Mouse (Mus musculus) limb, embryonic 10.5 days (tissue): ENCODE results near the gene H2afv. TPM values are rescaled to one million over a fixed set of nuclear protein-coding genes. Genes with fewer than 3 reads are reported as not detected.
A peak's percentile ranks its signal among the peaks of the same experiment; 100 is the strongest.
"Not testable (repeated sequence)": the region's sequence is repeated elsewhere in the genome, so short reads cannot be mapped to it uniquely, and the experiment has no call there.

Experiments
- DNase-seq: peaks from one replicate; pipeline ENCODE4 v3.0.0-alpha.2; 2017; ENCODE audit warnings: low spot score
- H3K27ac ChIP-seq: fragments of 300-500 bp; sonication (generic); 2 replicates; pipeline ENCODE4 v1.5.1; 2016; ENCODE audit warnings: mild to moderate bottlenecking
- H3K27me3 ChIP-seq: fragments of 300-500 bp; sonication (generic); 2 replicates; pipeline ENCODE4 v1.6.1; 2016; ENCODE audit warnings: low read depth, mild to moderate bottlenecking; ENCODE audit not compliant: poor library complexity, severe bottlenecking
- H3K36me3 ChIP-seq: fragments of 300-500 bp; sonication (generic); 2 replicates; pipeline ENCODE4 v1.6.1; 2016; ENCODE audit warnings: mild to moderate bottlenecking, moderate library complexity
- H3K4me1 ChIP-seq: fragments of 300-500 bp; sonication (generic); 2 replicates; pipeline ENCODE4 v1.6.1; 2016
- H3K4me3 ChIP-seq: fragments of 300-500 bp; sonication (generic); 2 replicates; pipeline ENCODE4 v1.5.1; 2016; ENCODE audit warnings: mild to moderate bottlenecking, moderate library complexity
- H3K9me3 ChIP-seq: fragments of 300-500 bp; sonication (generic); replicated peaks from 2 replicates; pipeline ENCODE4 v1.6.1; 2016; ENCODE audit warnings: mild to moderate bottlenecking
- WGBS: fragments of 180-500 bp; shearing (Covaris S2); methylation state at CpG from one replicate; pipeline ENCODE4 v1.1.7; 2016; 5-methylcytosine and 5-hydroxymethylcytosine counted together
- polyA plus RNA-seq: library from polyadenylated mRNA; unstranded; fragments of >200 nt; fragmentation: Nextera tagmentation; extraction: Ambion mirVana; gene quantifications from 2 replicates; pipeline ENCODE4 v1.2.1, GENCODE M21; 2016

The H2afv gene
- polyA plus RNA-seq, 1 experiment from 2014 or later: 781 TPM

DNA sequence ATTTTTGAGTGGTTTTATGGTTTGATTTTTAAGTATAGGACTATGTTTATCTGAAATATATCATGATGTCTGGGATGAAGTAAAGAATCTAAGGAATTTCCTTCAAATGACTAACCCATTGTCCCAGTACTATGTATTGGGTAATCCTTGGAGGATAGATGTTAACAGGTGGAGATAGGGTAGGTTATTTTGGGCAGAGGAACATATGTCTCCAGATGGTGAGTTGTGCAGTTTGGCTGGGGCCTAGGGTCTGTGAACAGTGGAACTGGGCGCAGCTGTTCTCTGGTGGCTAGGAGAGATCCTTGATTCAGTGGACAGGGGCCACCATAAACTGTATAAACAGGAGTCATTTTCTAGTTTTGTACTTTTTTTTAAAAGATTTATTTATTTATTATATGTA, 33.1 kb upstream of the H2afv start:
- H3K36me3 ChIP-seq: peaks cover 15% of the 10 kb centered on the region
- H3K27ac ChIP-seq: no peak overlapping the region
- peaks cover 21% of the 10 kb centered on the region for H3K4me1 ChIP-seq
- no peaks in the 10 kb centered on the region for H3K27me3 ChIP-seq
- H3K9me3 ChIP-seq: no peaks in the 10 kb centered on the region
- DNase-seq: no peak
- no peak overlapping the region for H3K4me3 ChIP-seq
- 94% methylated on average over 1 of the region's 1 CpGs for WGBS

DNA sequence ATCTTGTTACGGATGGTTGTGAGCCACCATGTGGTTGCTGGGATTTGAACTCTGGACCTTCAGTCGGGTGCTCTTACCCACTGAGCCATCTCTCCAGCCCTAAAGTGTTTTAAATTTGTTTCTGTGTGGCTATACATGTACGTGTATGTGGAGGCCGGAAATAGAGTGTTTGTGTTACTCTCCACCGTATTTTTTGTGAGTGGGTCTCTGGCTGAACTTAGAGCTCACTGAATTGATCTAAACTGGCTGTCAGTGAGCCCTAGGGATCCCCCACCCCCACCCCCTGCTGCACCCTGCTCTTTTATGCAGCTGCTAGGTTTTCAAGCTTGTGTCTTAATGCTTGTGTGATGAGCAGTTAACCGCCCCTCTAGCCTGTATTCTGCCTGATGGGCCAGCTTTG, 32.6 kb upstream of the H2afv start:
- no peak for DNase-seq
- no peaks in the 10 kb centered on the region for H3K9me3 ChIP-seq
- H3K27me3 ChIP-seq: no peaks in the 10 kb centered on the region
- WGBS: 81% methylated on average over 6 of the region's 6 CpGs
- peaks cover 15% of the 10 kb centered on the region for H3K36me3 ChIP-seq
- H3K4me1 ChIP-seq: peaks cover 26% of the 10 kb centered on the region
- no peak overlapping the region for H3K4me3 ChIP-seq
- no peak overlapping the region for H3K27ac ChIP-seq

DNA sequence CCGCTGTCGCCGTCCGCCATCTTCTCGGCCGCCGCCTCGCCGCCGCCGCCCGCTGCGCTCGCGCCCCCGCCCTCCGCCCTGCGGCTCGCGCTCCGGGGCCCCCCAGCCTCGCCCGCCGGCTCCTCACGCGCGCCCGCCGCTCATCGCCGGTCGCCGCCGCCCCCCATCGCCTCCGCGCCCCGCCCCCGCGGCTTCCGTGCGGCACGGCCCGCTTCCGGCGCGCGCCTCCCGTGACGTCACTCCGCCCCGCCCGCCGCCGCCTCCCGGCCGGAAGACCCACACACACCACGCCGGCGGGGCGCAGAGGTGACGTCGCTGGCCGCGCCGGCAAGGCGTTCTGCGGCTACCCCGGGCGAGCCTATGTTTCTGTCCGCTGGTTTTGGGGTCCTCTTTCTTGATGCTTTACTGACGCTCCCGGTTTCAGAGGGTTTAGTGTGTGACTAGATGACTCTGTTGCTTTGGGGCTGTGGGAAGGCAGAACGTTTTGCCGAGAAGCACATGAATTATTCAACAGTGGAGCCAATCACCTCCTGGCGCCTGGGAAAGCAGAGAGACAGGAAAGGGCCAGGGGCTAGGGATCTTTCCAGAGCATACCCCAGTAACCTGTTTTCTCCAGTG, 31.7 kb upstream of the H2afv start, which contains the start of gene Purb:
Gene Purb (minus strand): TSS at position 51 of the 618 bp plus-strand sequence.
- Histone ChIP-seq H3K36me3 (peaks cover 22% of the 10 kb centered on the region), H3K4me3 (peak within 1 kb of the TSS; percentile 98), H3K27ac (peak within 1 kb of the TSS; percentile 95), H3K27me3 (no peaks in the 10 kb centered on the region), H3K9me3 (no peaks in the 10 kb centered on the region), H3K4me1 (peaks cover 35% of the 10 kb centered on the region)
- WGBS: 10% methylated on average over 76 of the region's 76 CpGs
- DNase-seq: peak; percentile 95

DNA sequence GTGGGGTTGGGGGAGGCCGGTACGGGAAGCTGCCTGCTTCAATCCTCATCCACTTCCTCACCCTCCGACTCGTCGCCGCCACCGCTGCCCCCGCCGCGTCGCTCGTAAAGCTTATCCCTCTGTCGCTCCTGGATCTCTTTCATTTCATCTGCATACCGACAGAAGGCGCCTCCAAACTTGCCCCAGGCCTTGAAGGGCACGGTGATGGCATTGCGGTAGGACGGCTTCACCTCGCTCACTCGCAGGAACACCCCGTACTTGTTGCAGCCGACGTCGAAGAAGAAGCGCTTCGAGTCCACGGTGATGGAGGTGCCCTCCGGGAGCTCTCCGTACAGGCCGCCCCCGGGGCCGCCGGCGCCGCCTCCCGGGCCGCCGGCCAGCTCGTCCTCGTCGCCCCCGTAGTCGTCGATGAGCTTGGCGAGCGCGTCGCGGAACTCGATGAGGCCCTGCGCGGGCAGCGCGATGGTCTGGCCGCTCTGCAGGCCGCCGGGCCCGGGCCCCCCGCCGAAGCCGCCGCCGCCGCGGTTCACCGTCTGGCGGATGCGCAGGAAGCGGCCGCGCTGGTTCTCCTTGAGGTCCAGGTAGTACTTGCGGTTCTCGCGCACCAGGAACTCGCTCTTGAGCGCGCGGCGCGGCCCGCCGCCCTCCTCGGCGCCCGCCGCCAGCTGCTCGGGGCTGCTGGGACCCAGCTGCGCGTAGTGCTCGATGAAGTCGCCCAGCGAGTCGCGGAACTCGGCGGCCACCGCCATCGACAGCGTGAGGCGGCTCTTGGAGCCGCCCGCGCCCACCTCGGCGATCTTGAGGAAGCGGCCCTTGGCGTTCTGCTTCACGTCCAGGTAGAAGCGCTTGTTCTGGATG, 30.9 kb upstream of the H2afv start:
- H3K4me1 ChIP-seq: peaks cover 43% of the 10 kb centered on the region
- WGBS: under 1% methylated on average over 109 of the region's 109 CpGs
- peaks cover 31% of the 10 kb centered on the region for H3K36me3 ChIP-seq
- peak overlapping the region; percentile 98 for H3K4me3 ChIP-seq
- H3K9me3 ChIP-seq: no peaks in the 10 kb centered on the region
- H3K27ac ChIP-seq: peak overlapping the region; percentile 95
- DNase-seq: peak; percentile 70
- no peaks in the 10 kb centered on the region for H3K27me3 ChIP-seq

DNA sequence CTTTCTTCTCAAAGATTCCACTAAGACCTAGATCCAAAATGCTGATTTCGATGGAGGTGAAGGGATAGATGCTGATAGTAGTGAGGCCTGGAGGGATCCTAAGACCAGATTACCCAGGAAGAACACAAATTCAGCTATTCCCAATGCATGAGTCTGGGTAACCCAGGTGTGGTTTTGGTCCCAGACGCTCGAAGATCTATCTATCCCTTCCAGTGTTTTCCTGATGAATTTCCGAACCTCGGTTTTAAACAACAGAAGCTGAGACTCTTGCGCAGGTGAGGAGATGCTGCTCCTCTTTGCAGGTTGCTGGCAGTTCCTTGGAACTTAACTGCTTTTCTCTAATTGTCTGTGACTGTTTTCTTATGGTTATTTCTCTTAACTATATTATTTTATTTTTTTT, 30.1 kb upstream of the H2afv start:
- H3K4me1 ChIP-seq: peaks cover 48% of the 10 kb centered on the region
- 37% methylated on average over 6 of the region's 6 CpGs for WGBS

DNA sequence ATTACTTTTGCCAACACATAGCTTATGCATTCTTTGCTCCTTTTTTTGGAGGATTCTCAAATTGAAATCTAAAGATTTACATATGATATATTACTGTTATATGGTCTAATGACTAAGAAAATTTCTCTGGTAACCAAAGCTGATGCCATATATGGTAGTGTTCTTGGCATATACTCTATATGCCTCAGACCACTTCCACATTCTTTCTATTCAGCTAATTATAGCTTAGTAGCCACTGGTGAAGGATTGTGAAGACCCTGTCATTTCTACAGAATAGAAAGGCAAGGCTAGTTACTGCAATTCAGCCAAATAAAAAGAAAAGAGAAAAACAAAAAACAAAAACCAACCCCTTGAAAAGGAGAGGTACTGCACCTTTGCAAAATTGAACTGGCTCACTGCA, 27.8 kb upstream of the H2afv start:
- Histone ChIP-seq H3K4me1 (peaks cover 48% of the 10 kb centered on the region), H3K27ac (no peak overlapping the region), H3K9me3 (no peaks in the 10 kb centered on the region), H3K36me3 (peaks cover 55% of the 10 kb centered on the region), H3K27me3 (no peaks in the 10 kb centered on the region), H3K4me3 (peak overlapping the region; percentile 98)
- DNase-seq: no peak

More for the DNA sequence above, 30.1 kb upstream of the H2afv start:
- no peaks in the 10 kb centered on the region for H3K27me3 ChIP-seq
- peaks cover 34% of the 10 kb centered on the region for H3K36me3 ChIP-seq
- no peak for DNase-seq
- H3K27ac ChIP-seq: peak overlapping the region; percentile 95; the same call in 1 of the 2 replicates
- peak overlapping the region; percentile 98 for H3K4me3 ChIP-seq
- H3K9me3 ChIP-seq: no peaks in the 10 kb centered on the region

DNA sequence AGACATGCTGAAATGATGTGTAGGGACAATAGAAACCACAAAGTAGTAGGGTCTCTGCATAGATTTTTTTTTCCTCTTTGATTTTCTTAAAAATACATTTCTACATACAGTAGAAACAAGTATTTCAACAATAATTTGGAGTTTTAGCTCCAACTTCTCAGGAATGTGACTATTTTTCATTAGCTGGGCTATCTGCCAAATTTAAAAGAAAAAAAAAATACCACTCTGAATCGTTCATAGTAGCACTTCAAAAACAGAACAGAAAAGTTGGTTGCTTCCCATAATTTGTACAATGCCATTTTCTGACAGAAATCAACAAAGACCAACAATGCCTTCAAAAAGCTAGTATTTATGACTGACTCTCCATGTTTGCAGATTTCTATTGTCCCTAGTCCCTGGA, 27.2 kb upstream of the H2afv start:
- H3K27me3 ChIP-seq: no peaks in the 10 kb centered on the region
- peak overlapping the region; percentile 98 for H3K4me3 ChIP-seq
- DNase-seq: no peak
- peaks cover 61% of the 10 kb centered on the region for H3K36me3 ChIP-seq
- no peak overlapping the region for H3K27ac ChIP-seq
- WGBS: 94% methylated on average over 1 of the region's 1 CpGs
- peaks cover 48% of the 10 kb centered on the region for H3K4me1 ChIP-seq
- no peaks in the 10 kb centered on the region for H3K9me3 ChIP-seq

DNA sequence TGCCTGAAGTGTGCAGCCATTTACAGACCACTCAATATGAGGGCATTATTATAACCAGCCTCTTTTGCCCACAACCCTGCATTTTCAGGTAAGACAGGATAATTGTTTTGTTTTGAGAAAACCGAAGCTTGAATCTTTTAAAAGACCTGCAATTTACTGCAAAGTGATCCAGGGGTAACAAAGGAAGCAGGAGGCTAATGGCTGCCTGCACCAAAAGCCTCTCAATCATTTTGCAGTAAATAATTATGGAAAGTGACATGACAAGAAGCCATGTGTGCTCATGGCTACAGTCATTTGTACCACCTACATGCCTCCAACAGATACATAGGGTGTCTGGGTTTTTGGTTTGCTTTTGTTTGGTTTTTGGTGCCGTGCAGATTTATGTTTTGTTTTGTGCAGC, 26.8 kb upstream of the H2afv start:
- peak overlapping the region; percentile 98 for H3K4me3 ChIP-seq
- H3K36me3 ChIP-seq: peaks cover 65% of the 10 kb centered on the region
- peak; percentile 24 for DNase-seq
- H3K27me3 ChIP-seq: no peaks in the 10 kb centered on the region
- H3K9me3 ChIP-seq: no peaks in the 10 kb centered on the region
- peaks cover 48% of the 10 kb centered on the region for H3K4me1 ChIP-seq
- H3K27ac ChIP-seq: no peak overlapping the region
- WGBS: 89% methylated on average over 2 of the region's 2 CpGs

DNA sequence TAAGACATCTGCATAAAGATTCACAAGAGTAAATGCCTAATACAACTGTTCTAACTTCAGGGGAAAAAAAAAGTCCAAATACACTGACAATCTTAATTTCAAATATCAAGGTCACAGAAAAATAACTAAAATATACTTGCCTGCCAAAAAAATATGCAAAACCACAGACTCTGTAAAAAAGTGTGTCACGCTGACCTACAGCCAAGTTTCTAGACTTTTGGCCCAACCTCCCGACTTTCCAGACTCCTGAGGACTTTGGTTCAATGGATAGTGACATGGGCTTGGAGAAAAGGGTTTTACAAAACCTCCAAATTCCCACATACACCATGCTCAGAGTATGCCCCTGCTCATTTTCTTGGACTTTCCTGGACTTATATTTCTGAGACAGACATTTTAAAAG, 24.3 kb upstream of the H2afv start:
- no peaks in the 10 kb centered on the region for H3K9me3 ChIP-seq
- no peak overlapping the region for H3K4me3 ChIP-seq
- peaks cover 67% of the 10 kb centered on the region for H3K36me3 ChIP-seq
- WGBS: 95% methylated on average over 2 of the region's 2 CpGs
- no peaks in the 10 kb centered on the region for H3K27me3 ChIP-seq
- no peak overlapping the region for H3K27ac ChIP-seq
- H3K4me1 ChIP-seq: peaks cover 38% of the 10 kb centered on the region
- no peak for DNase-seq

DNA sequence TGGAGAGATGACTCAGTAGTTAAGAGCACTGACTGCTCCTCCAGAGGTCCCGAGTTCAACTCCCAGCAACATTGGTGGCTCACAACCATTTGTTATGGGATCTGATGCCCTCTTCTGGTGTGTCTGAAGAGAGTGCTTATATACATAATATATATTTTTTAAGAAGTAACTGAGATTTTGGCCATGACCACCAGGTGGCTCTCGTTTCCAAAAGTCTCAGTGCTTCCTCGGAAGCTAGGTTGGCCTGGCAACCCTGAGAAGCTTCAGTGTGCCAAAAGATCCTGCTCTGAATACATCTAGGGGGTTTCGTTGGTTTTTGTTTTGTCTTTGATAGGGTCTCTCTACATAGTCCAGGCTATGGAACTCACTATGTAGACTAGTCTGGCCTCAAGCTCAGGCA, 20.9 kb upstream of the H2afv start:
- no peaks in the 10 kb centered on the region for H3K27me3 ChIP-seq
- no peak overlapping the region for H3K27ac ChIP-seq
- WGBS: 44% methylated on average over 4 of the region's 4 CpGs
- peak; percentile 53 for DNase-seq
- peaks cover 4% of the 10 kb centered on the region for H3K4me1 ChIP-seq
- no peaks in the 10 kb centered on the region for H3K9me3 ChIP-seq
- H3K36me3 ChIP-seq: peaks cover 49% of the 10 kb centered on the region
- H3K4me3 ChIP-seq: no peak overlapping the region

DNA sequence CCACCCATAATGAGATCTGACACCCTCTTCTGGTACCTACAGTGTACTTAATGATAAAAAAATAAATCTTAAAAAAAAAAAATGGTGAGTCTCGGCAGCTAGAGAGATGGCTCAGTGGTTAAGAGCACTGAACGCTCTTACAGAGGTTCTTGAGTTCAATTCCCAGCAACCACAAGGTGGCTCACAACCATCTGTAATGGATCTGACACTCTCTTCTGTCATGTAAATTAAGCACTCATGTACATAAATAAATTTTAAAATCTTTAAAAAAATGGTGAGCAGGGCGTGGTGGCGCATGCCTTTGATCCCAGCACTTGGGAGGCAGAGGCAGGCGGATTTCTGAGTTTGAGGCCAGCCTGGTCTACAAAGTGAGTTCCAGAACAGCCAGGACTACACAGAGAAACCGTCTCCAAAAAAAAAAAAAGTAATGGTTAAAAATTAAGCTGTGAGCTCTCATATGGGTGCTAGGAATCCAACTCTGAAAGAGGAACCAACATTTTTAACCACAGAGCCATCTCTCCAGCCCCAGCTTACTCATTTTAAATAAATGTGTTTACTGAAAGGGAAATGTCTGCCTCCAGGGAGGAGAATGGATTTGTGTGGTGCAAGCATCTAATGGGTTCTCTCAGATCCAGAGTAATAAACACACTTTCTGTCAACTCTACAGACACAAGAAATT, 19.1 kb upstream of the H2afv start:
- WGBS: 92% methylated on average over 6 of the region's 6 CpGs

DNA sequence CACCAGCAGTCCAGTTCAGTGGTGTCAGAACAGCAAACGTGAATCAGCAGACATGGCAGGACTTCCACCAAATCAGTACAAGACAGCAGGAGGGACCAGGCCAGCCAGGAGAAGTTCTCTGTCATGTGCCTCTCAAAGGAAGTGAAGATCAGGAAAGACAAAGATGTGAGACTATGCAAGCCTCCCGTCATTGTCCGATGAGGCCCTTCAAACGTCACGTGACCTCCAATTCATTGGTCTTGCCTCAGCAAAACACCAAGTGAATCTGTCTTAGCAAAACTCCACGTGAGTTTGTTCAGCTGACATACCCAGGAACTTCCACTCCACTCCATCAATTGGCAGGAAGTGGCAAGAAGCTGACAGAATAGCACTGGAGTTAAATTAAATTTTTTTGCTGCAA, 11.8 kb upstream of the H2afv start:
- Histone ChIP-seq H3K36me3 (no peaks in the 10 kb centered on the region), H3K27me3 (no peaks in the 10 kb centered on the region), H3K27ac (no peak overlapping the region), H3K9me3 (no peaks in the 10 kb centered on the region), H3K4me1 (no peaks in the 10 kb centered on the region), H3K4me3 (no peak overlapping the region)
- no peak for DNase-seq
- WGBS: 88% methylated on average over 6 of the region's 6 CpGs

More for the DNA sequence above, 19.1 kb upstream of the H2afv start:
- Histone ChIP-seq H3K4me3 (no peak overlapping the region), H3K27me3 (no peaks in the 10 kb centered on the region), H3K36me3 (peaks cover 37% of the 10 kb centered on the region), H3K9me3 (no peaks in the 10 kb centered on the region), H3K27ac (no peak overlapping the region), H3K4me1 (no peaks in the 10 kb centered on the region)
- peak; percentile 3 for DNase-seq

DNA sequence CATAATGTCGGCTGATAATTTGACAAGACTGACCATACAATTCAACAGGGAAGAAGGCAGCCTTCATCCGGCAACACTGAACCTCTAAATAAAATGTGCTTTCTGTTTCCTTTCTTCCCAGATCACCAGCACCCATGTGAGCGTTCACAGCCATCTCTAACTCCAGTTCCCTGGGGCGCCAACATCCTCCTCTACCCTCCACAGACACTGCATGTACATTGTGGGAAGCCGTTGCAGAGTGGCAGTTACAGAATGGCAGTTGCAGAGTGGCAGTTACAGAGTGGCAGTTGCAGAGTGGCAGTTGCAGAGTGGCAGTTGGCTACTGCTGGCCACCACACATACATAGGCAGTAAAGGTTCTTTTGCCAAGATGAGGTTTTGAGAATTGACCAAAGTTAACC, 3.9 kb upstream of the H2afv start:
- not testable (repeated sequence) for H3K27ac ChIP-seq, H3K9me3 ChIP-seq, DNase-seq, H3K36me3 ChIP-seq, H3K27me3 ChIP-seq, H3K4me1 ChIP-seq, H3K4me3 ChIP-seq
- 93% methylated on average over 5 of the region's 5 CpGs for WGBS
